Mouse (Mus musculus) lung, postnatal 0 days (tissue): Measurements from ENCODE around the gene Man1c1. TPM values are rescaled to one million over a fixed set of nuclear protein-coding genes. Genes with fewer than 3 reads are reported as not detected.

ENCODE experiments used
- ATAC-seq: fragments of 200-750 bp; cut with Nextera tagmentation; 2 replicates; pipeline ENCODE4 v1.8.0; 2017; ENCODE audit warnings: moderate library complexity
- DNase-seq: peaks from one replicate; pipeline ENCODE4 v3.0.0-alpha.2; 2016; ENCODE audit warnings: low spot score
- H3K27ac ChIP-seq: fragments of 300-500 bp; sonication (generic); 2 replicates; pipeline ENCODE4 v1.5.1; 2014; ENCODE audit warnings: antibody characterized with exemption, mild to moderate bottlenecking, low read length, mixed read lengths
- H3K27me3 ChIP-seq: fragments of 300-500 bp; sonication (generic); replicated peaks from 2 replicates; pipeline ENCODE4 v1.6.1; 2014; ENCODE audit warnings: low read length, mixed read lengths; ENCODE audit not compliant: insufficient read depth
- H3K36me3 ChIP-seq: fragments of 300-500 bp; sonication (generic); 2 replicates; pipeline ENCODE4 v1.6.1; 2014; ENCODE audit warnings: low read length, mixed read lengths; ENCODE audit not compliant: insufficient read depth
- H3K4me1 ChIP-seq: fragments of 300-500 bp; sonication (generic); 2 replicates; pipeline ENCODE4 v1.6.1; 2014; ENCODE audit warnings: antibody characterized with exemption, low read depth, low read length, mixed read lengths; ENCODE audit not compliant: insufficient read depth
- H3K4me2 ChIP-seq: fragments of 300-500 bp; sonication (generic); replicated peaks from 2 replicates; pipeline ENCODE4 v1.6.1; 2014; ENCODE audit warnings: low read depth, mild to moderate bottlenecking, low read length, moderate library complexity, mixed read lengths
- H3K4me3 ChIP-seq: fragments of 300-500 bp; sonication (generic); 2 replicates; pipeline ENCODE4 v1.5.1; 2014; ENCODE audit warnings: low read depth, low read length
- H3K9ac ChIP-seq: fragments of 300-500 bp; sonication (generic); replicated peaks from 2 replicates; pipeline ENCODE4 v1.6.1; 2014; ENCODE audit warnings: low read depth, mild to moderate bottlenecking
- H3K9me3 ChIP-seq: fragments of 300-500 bp; sonication (generic); 2 replicates; pipeline ENCODE4 v1.6.1; 2016; ENCODE audit warnings: low read length, mixed read lengths
- CTCF ChIP-seq: IDR thresholded peaks from 2 replicates; pipeline ENCODE4 v1.5.1; 2016; ENCODE audit warnings: antibody characterized with exemption, mild to moderate bottlenecking
- EP300 ChIP-seq: IDR thresholded peaks from 2 replicates; pipeline ENCODE4 v1.6.1; 2016; ENCODE audit warnings: antibody characterized with exemption, mild to moderate bottlenecking, control low read depth
- WGBS: fragments of 180-500 bp; shearing (Covaris S2); extraction: QIAGEN DNeasy Blood & Tissue Kit; methylation state at CpG from one replicate; pipeline ENCODE4 v1.1.7; 2014; 5-methylcytosine and 5-hydroxymethylcytosine counted together
- polyA plus RNA-seq: library from polyadenylated mRNA; unstranded; fragments of >200 nt; fragmentation: Nextera tagmentation; extraction: Ambion mirVana; gene quantifications from 2 replicates; pipeline ENCODE4 v1.2.1, GENCODE M21; 2015

The Man1c1 gene
- polyA plus RNA-seq, 1 experiment from 2014 or later, result 3.0 TPM

DNA sequence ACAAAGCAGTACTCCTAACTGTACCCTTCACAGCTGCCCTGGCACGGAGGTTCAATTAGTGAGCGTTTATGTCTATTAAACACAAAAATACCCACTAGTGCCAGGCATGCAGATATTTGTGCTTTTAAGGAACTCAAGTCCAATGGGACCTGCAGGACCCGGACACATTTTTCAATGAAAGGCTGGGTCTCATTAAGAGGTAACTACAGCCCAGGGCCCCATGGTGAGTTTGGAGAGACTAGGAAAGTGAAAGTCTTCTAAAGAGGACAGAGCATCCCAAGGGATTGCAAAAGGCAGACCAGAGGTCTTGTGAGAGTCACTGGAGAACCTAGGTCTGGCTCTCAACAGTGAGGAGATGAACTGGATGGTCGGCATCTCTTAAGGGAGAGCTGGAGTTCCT, 170.7 kb downstream of the Man1c1 start:
- ATAC-seq, result no peak
- TF ChIP-seq CTCF (no peak), EP300 (no peak)
- H3K4me1 ChIP-seq, result peaks cover 6% of the 10 kb centered on the region; the same call in 1 of the 2 replicates
- H3K9me3 ChIP-seq, result no peaks in the 10 kb centered on the region
- peak overlapping the region; percentile 92; the same call in 1 of the 2 replicates for H3K9ac ChIP-seq
- no peaks in the 10 kb centered on the region for H3K27me3 ChIP-seq
- 0 out of 2 replicates have a peak overlapping the region, but pooled peaks have one; percentile 84 for H3K4me3 ChIP-seq
- peak overlapping the region; percentile 91 for H3K4me2 ChIP-seq
- H3K36me3 ChIP-seq, result peaks cover 6% of the 10 kb centered on the region; the same call in 1 of the 2 replicates
- 70% methylated on average over 4 of the region's 4 CpGs for WGBS
- peak overlapping the region; percentile 97 for H3K27ac ChIP-seq
- no peak for DNase-seq

DNA sequence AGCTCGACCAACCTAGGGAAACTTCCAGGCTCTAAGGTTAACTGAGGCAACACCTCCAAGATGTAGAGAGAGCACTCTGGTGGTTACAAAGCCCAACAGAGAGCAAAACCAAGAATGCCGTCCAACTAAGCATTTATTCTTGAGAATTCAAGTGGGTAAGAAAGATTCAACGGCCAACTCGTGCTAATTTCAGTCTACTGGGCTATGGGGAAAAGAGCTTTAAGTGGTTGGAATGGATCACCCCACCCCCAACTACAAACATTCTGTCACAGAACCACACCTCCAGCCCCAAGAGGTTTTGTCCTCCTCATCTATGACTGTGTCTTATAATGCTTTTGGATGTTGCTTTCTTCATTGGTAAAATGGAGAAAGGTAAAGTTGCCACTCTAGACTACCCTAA, 171.2 kb downstream of the Man1c1 start:
- no peak overlapping the region for H3K9ac ChIP-seq
- H3K9me3 ChIP-seq, result no peaks in the 10 kb centered on the region
- H3K36me3 ChIP-seq, result peaks cover 11% of the 10 kb centered on the region; the same call in 1 of the 2 replicates
- WGBS, result 59% methylated on average over 4 of the region's 4 CpGs
- H3K4me1 ChIP-seq, result peaks cover 6% of the 10 kb centered on the region; the same call in 1 of the 2 replicates
- H3K4me2 ChIP-seq, result no peak overlapping the region
- no peak overlapping the region for H3K4me3 ChIP-seq
- TF ChIP-seq EP300, result peak; percentile 73
- TF ChIP-seq CTCF, result peak; percentile 47
- peak overlapping the region; percentile 80 for H3K27ac ChIP-seq
- H3K27me3 ChIP-seq, result no peaks in the 10 kb centered on the region
- peak; percentile 7; the same call in 1 of the 2 replicates for ATAC-seq
- peak; percentile 82 for DNase-seq

DNA sequence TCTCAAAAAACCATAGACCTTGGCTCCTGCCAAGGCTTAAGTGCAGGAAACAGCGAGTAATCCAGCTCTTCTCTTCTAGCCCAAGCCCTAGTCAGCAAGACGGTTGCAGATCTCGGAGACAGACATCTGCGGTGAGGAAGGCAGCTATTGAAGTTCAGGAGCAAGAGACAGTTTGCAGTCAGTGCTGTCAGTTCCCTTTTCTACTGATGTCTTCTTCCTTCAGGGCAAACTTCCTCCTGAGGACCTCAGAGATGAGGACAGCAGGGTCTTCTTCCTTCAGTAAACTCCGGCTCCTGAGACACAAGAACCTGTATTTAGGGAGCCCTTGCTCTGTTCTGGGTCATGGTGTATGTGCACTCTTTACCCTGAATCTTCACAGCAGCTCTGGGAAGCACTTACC, 177.9 kb downstream of the Man1c1 start:
- Histone ChIP-seq H3K36me3 (peaks cover 16% of the 10 kb centered on the region; the same call in 1 of the 2 replicates), H3K27ac (no peak overlapping the region), H3K4me2 (no peak overlapping the region), H3K4me3 (no peak overlapping the region), H3K27me3 (no peaks in the 10 kb centered on the region), H3K9ac (no peak overlapping the region), H3K9me3 (no peaks in the 10 kb centered on the region), H3K4me1 (no peaks in the 10 kb centered on the region)
- ATAC-seq, result no peak
- DNase-seq, result no peak
- WGBS, result 81% methylated on average over 5 of the region's 5 CpGs
- TF ChIP-seq CTCF, result no peak

DNA sequence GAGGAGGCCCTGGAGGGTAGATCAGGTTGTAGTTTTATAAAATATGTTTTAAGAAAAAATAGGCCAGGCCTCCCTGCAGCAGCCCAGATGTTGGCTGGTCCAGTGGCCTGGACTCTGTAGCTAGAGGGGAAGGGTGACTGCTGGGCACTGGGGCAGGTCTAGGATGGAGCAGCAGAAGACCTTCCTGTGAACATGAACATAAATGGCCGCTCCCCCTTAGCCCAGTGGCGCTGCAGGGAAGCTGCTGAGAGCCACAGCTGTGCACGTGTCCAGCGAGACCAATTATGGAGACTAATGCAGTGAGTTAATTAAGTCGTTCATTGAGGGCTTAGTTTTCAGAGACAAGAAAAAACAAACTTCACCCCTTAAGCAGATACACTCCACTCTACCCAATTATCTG, 178.3 kb downstream of the Man1c1 start:
- no peaks in the 10 kb centered on the region for H3K27me3 ChIP-seq
- H3K4me1 ChIP-seq, result no peaks in the 10 kb centered on the region
- no peak for ATAC-seq
- no peak overlapping the region for H3K4me2 ChIP-seq
- no peak overlapping the region for H3K9ac ChIP-seq
- H3K27ac ChIP-seq, result no peak overlapping the region
- no peaks in the 10 kb centered on the region for H3K9me3 ChIP-seq
- DNase-seq, result no peak
- H3K4me3 ChIP-seq, result no peak overlapping the region
- H3K36me3 ChIP-seq, result peaks cover 16% of the 10 kb centered on the region; the same call in 1 of the 2 replicates
- TF ChIP-seq EP300, result no peak
- TF ChIP-seq CTCF, result no peak
- 72% methylated on average over 5 of the region's 5 CpGs for WGBS

DNA sequence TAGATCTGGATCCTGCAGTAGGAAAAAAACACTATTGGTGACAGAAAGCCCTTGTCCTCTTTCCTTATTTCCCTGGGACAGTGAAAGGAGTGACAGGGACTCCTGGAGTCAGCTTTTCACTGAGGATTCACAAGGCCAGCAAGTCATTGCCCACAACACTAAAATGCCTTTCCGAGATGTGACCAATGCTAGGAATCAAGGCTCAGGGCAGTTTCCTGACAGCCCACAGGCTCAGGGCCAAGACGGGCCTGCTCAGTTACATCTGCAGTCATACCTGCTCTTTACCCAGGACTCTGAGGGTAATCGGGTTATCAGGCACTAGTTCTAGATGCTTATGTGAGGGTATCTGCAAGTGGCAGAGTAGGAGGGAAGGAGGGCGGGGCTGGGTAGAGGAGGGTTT, 180.6 kb downstream of the Man1c1 start:
- no peaks in the 10 kb centered on the region for H3K4me1 ChIP-seq
- WGBS, result 82% methylated on average over 4 of the region's 4 CpGs
- H3K4me2 ChIP-seq, result no peak overlapping the region
- peaks cover 11% of the 10 kb centered on the region; the same call in 1 of the 2 replicates for H3K36me3 ChIP-seq
- ATAC-seq (no peak), DNase-seq (no peak)
- H3K9me3 ChIP-seq, result no peaks in the 10 kb centered on the region
- H3K4me3 ChIP-seq, result no peak overlapping the region
- no peak overlapping the region for H3K9ac ChIP-seq
- no peak for TF ChIP-seq EP300
- TF ChIP-seq CTCF, result no peak
- H3K27me3 ChIP-seq, result no peaks in the 10 kb centered on the region
- H3K27ac ChIP-seq, result no peak overlapping the region

DNA sequence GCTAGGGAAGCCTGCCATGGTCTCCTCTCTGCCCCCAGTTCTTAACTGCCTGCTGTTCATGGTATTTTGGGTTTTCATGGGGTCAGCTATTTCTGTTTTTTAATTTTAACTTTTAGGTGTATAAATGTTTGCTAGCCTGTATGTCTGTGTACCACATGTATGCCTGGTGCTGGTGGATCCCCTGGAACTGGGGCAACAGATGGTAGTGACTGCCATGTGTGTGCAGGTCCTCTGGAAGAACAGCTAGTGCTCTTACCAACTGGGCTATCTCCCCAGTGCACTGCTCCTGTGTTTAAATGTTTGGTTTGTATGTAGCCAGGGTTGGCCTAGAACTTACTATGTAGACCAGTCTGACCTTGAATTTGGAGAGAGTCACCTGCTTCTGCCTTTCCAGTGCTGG, 184.8 kb downstream of the Man1c1 start:
- Histone ChIP-seq H3K27ac (no peak overlapping the region), H3K9ac (no peak overlapping the region), H3K36me3 (no peaks in the 10 kb centered on the region), H3K4me1 (peaks cover 2% of the 10 kb centered on the region; the same call in 1 of the 2 replicates), H3K27me3 (no peaks in the 10 kb centered on the region), H3K4me2 (no peak overlapping the region), H3K4me3 (no peak overlapping the region), H3K9me3 (no peaks in the 10 kb centered on the region)
- ATAC-seq (no peak), DNase-seq (no peak)
- TF ChIP-seq CTCF, result no peak
- TF ChIP-seq EP300, result no peak

DNA sequence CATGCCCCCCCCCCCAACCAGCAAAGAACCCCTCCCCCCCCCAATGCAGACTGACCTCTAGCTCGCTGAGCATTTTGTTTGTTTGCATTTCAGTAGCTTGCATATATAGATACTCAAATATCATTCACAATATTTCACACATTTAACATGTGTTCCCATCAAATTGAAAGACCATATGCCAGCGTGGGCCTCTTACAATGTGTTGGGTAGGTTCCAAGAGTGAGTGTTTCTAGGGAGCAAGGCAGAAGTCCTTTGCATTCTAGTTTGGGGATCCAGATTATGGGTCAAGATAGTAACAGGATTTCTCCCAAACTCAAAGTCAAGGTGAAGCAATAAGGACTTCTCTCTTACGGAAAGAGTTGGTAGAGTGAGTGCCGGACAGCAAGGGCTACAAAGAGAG, 185.5 kb downstream of the Man1c1 start:
- Histone ChIP-seq H3K4me1 (peaks cover 2% of the 10 kb centered on the region; the same call in 1 of the 2 replicates), H3K9ac (no peak overlapping the region), H3K36me3 (no peaks in the 10 kb centered on the region), H3K27me3 (no peaks in the 10 kb centered on the region), H3K4me3 (no peak overlapping the region), H3K4me2 (no peak overlapping the region), H3K27ac (no peak overlapping the region), H3K9me3 (no peaks in the 10 kb centered on the region)
- no peak for DNase-seq
- ATAC-seq, result no peak
- no peak for TF ChIP-seq CTCF
- TF ChIP-seq EP300, result no peak
- WGBS, result 83% methylated on average over 4 of the region's 4 CpGs
